Mouse (Mus musculus) intestine, embryonic 15.5 days (tissue): Measurements from ENCODE around the gene Evx1. TPM values are rescaled to one million over a fixed set of nuclear protein-coding genes. Genes with fewer than 3 reads are reported as not detected.

Experiments used
- ATAC-seq: fragments of 200-750 bp; cut with Nextera tagmentation; 2 replicates; pipeline ENCODE4 v1.8.0; 2017; ENCODE audit warnings: moderate TSS enrichment, moderate library complexity
- H3K27ac ChIP-seq: fragments of 300-500 bp; sonication (generic); 2 replicates; pipeline ENCODE4 v1.5.1; 2015; ENCODE audit warnings: mild to moderate bottlenecking, inconsistent platforms
- H3K27me3 ChIP-seq: fragments of 300-500 bp; sonication (generic); replicated peaks from 2 replicates; pipeline ENCODE4 v1.6.1; 2015; ENCODE audit warnings: inconsistent platforms
- H3K36me3 ChIP-seq: fragments of 300-500 bp; sonication (generic); 2 replicates; pipeline ENCODE4 v1.6.1; 2015; ENCODE audit warnings: inconsistent platforms
- H3K4me1 ChIP-seq: fragments of 300-500 bp; sonication (generic); replicated peaks from 2 replicates; pipeline ENCODE4 v1.6.1; 2015; ENCODE audit warnings: inconsistent platforms
- H3K4me2 ChIP-seq: fragments of 300-500 bp; sonication (generic); replicated peaks from 2 replicates; pipeline ENCODE4 v1.6.1; 2015; ENCODE audit warnings: mild to moderate bottlenecking, inconsistent platforms
- H3K4me3 ChIP-seq: fragments of 300-500 bp; sonication (generic); replicated peaks from 2 replicates; pipeline ENCODE4 v1.5.1; 2015; ENCODE audit warnings: inconsistent platforms
- H3K9ac ChIP-seq: fragments of 300-500 bp; sonication (generic); 2 replicates; pipeline ENCODE4 v1.6.1; 2015; ENCODE audit warnings: inconsistent platforms
- H3K9me3 ChIP-seq: fragments of 300-500 bp; sonication (generic); 2 replicates; pipeline ENCODE4 v1.6.1; 2016; ENCODE audit warnings: inconsistent platforms
- WGBS: fragments of 180-500 bp; shearing (Covaris S2); methylation state at CpG from one replicate; pipeline ENCODE4 v1.1.7; 2015; 5-methylcytosine and 5-hydroxymethylcytosine counted together
- polyA plus RNA-seq: library from polyadenylated mRNA; unstranded; fragments of >200 nt; fragmentation: Nextera tagmentation; extraction: Ambion mirVana; gene quantifications from 2 replicates; pipeline ENCODE4 v1.2.1, GENCODE M21; 2015

Evx1 gene
- 0.05 and 0.20 TPM in 2 replicates for polyA plus RNA-seq

DNA sequence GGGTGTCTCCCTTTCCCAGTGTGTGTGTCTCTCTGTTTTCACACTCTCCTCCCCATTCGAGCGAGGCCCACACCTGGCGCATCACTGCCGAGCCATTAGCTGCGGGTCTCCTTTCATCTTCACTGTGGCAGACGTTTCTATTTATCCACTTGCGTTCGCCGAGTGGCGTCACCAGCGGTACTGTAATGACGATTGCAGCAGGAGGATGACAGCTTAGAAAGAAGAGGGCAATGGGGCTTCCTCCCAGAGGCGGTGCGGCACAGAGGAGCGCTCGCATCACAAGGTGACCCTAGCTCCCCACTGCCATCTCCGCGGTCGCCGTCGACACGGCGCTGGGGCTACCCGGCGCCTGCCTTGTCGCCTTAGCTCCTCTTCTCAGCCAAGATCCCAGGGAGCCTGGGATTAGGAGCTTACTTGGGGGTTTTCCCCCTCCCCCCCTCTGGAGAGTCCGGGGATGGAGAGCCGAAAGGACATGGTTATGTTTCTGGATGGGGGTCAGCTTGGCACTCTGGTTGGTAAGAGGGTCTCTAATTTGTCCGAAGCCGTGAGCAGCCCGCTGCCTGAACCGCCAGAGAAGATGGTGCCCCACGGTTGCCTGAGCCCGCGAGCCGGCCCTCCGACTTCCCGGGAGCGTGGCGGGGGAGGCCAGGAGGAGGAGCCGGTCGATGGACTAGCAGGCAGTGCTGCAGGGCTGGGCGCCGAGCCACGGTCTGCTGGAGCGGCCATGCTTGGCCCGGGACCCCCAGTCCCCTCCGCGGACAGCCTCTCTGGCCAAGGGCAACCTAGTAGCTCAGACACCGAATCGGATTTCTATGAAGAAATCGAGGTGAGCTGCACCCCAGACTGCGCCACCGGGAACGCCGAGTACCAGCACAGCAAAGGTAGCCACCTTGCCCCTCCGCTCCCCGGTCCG lies at the start of gene Evx1:
TSS of gene Evx1 (plus strand) at position 108 of the 913 bp plus-strand sequence.
- Histone ChIP-seq H3K9me3 (no peaks in the 10 kb centered on the region), H3K4me2 (peak within 1 kb of the TSS; percentile 43), H3K36me3 (no peaks in the 10 kb centered on the region), H3K4me3 (peak within 1 kb of the TSS; percentile 21), H3K27me3 (peaks cover 97% of the 10 kb centered on the region), H3K9ac (no peak within 1 kb of the TSS), H3K4me1 (peaks cover 22% of the 10 kb centered on the region), H3K27ac (no peak within 1 kb of the TSS)
- ATAC-seq, result no peak
- WGBS, result under 1% methylated on average over 59 of the region's 59 CpGs

DNA sequence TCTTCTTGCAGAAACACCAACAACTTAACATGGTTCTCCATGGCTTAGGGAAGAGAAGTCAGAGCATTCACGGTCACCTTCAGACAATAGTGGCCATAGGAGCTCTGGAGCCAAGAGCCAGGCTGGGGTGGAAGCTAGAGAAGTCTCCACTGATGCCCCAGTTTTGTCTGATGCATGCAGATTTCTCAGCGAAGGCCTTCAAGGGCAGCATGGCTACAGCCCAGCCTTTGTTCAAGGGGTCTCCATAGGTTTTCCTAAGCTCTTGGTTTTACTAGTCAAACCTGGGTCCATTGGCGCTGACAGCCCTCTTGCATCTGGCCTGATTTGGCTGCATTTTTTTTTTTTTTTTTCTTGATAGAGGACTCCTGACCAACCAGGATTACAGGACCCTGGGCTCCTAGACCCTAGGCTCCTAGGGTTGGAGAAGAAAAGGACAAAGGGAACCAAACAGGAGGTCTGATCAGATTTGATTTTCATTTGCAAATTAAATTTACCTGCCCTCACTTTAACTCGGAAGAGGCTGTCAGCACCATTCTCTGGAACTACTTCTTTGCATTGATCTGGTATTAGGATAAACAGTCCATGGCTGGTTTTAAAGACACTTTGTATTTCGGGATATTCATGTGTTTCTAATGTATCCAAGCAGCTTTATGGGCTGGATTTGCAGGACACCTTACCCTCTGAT lies 49.0 kb upstream of the Evx1 start:
- no peak overlapping the region for H3K4me3 ChIP-seq
- no peaks in the 10 kb centered on the region for H3K9me3 ChIP-seq
- WGBS, result 10% methylated on average over 5 of the region's 5 CpGs
- H3K27me3 ChIP-seq, result peaks cover 92% of the 10 kb centered on the region
- H3K27ac ChIP-seq, result no peak overlapping the region
- no peak for ATAC-seq
- H3K4me2 ChIP-seq, result no peak overlapping the region
- no peaks in the 10 kb centered on the region for H3K36me3 ChIP-seq
- no peak overlapping the region for H3K9ac ChIP-seq
- peaks cover 13% of the 10 kb centered on the region for H3K4me1 ChIP-seq

DNA sequence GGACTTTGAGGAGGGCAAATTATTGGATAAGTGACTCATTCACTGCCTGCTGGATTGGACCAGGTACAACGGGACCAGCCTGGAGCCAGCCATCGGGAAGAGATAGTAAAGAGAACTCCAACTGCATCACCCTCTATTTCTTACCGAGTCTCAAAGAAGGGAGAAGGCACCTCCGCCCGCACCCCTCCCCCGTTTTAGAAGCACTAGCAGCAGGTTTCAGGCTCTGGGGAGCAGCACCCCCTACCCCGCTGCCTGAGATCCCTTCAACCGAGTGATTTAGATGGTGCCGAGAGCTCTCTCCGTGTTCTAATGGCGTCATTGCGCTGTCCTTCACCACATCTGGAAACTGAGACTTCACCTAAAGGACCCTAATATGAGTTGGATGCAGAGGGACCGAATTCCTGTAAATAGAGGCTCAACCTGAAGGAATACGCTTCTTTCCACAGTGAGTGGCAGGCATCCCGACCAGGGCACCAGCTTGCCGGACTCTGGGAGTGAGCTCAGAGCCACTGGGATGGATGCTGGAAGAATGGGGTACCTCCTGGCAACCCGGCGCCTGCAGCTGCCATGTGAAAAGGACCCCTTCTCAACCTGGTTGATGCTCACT lies 47.9 kb upstream of the Evx1 start:
- Histone ChIP-seq H3K9me3 (no peaks in the 10 kb centered on the region), H3K9ac (no peak overlapping the region), H3K4me2 (no peak overlapping the region), H3K27me3 (peaks cover 92% of the 10 kb centered on the region), H3K27ac (no peak overlapping the region), H3K4me3 (no peak overlapping the region), H3K36me3 (no peaks in the 10 kb centered on the region), H3K4me1 (peaks cover 6% of the 10 kb centered on the region)
- 4% methylated on average over 18 of the region's 18 CpGs for WGBS
- no peak for ATAC-seq

DNA sequence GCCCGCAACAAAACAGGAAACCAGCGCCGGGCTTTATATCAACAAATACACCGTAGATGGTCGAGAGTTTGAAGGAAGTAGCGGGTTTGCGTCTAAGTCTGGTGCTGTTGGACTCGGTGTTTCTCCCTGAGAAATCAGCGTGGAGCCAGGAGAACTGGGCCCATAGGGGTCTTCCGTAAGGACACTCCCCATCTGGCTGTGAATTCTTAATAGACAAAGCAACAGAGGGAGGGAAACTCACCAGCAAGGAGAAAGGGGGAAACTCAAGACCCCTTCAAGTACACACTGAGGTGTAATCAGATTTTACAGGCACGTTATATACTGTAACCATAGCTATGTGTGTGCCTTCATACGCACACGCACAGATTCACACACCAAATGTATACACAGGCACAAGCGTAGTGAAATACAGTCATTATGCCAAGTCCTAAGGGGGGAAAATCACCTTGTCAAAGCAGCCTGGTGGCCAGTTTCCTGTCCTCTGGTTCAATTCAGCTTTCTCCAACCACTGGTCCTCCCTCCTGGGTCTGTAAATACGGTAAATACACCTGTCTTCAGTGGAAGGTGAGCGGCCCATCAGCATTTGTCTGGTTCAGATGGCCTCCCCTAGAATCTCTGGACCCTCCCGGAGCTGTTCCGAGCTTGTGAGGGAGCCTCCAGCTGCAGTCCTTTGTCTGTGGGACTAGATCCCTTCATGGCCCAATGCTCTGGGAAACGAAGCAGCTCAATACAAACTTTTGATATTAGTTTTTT lies 47.2 kb upstream of the Evx1 start:
- Histone ChIP-seq H3K4me2 (no peak overlapping the region), H3K9me3 (no peaks in the 10 kb centered on the region), H3K9ac (no peak overlapping the region), H3K36me3 (no peaks in the 10 kb centered on the region), H3K4me3 (no peak overlapping the region), H3K27ac (no peak overlapping the region), H3K27me3 (peaks cover 93% of the 10 kb centered on the region), H3K4me1 (no peaks in the 10 kb centered on the region)
- 3% methylated on average over 19 of the region's 19 CpGs for WGBS
- no peak for ATAC-seq

DNA sequence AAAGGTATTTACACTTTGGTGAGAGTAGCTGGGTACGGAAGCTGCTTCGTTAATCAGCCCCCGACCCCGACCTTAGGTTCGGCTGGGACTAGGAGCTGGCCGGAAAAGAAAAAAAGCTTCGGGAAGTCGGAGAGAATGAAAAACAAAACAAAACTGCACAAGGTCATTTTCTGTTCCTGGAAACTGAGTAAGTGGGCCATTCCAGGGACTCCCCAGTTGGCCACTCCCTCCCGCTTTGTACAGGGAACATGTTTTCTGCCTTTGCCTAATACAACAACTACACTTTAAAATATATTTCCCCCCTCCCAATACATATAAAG lies 46.7 kb upstream of the Evx1 start:
- WGBS, result 2% methylated on average over 9 of the region's 9 CpGs
- H3K9me3 ChIP-seq, result no peaks in the 10 kb centered on the region
- ATAC-seq, result no peak

DNA sequence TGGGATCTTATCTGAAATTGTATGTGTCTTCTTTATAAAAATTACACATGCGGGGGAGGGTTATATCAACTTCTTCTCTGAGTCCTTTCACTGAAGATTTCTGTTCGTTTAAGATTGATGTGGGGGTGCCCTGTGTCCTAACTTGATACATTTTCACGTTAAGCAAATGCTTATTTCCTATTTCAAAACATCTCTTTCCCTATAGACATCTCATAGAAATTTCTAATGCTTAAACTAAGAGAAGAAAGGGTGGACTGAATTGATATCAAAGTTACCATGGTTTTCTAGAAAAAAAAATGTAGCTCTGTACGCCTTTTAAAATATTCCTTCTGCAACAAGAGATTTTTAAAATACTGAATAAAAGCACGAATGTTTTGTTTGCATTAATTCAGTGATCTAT lies 46.1 kb upstream of the Evx1 start:
- Histone ChIP-seq H3K27me3 (peaks cover 91% of the 10 kb centered on the region), H3K4me3 (no peak overlapping the region), H3K9me3 (no peaks in the 10 kb centered on the region), H3K36me3 (no peaks in the 10 kb centered on the region), H3K27ac (no peak overlapping the region), H3K4me1 (no peaks in the 10 kb centered on the region), H3K4me2 (no peak overlapping the region), H3K9ac (no peak overlapping the region)
- 21% methylated on average over 5 of the region's 5 CpGs for WGBS
- ATAC-seq, result no peak

More for the DNA sequence above, 46.7 kb upstream of the Evx1 start:
- Histone ChIP-seq H3K36me3 (no peaks in the 10 kb centered on the region), H3K4me2 (no peak overlapping the region), H3K9ac (no peak overlapping the region), H3K27me3 (peaks cover 94% of the 10 kb centered on the region), H3K27ac (no peak overlapping the region), H3K4me3 (no peak overlapping the region), H3K4me1 (no peaks in the 10 kb centered on the region)

DNA sequence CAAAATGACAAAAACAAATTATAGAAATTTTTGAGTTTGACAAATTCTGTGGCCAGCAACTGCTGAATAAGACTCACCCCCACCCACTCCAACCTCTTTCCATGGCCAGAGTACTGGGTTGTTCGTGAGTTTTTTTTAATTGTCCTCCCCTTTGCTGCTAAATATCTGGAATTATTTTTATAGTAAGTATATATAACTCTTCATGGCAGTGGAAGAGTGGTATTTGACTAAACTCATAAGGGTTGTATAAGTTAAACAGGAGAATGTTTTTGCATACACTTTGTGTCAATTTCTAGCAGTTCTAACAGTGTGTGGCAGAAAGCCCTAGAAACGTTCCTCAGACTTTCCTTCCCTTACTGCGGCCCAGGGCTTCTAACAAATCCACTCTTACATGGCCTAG lies 45.6 kb upstream of the Evx1 start:
- Histone ChIP-seq H3K4me1 (no peaks in the 10 kb centered on the region), H3K4me3 (no peak overlapping the region), H3K36me3 (no peaks in the 10 kb centered on the region), H3K27ac (no peak overlapping the region), H3K27me3 (peaks cover 91% of the 10 kb centered on the region), H3K4me2 (no peak overlapping the region), H3K9ac (no peak overlapping the region), H3K9me3 (no peaks in the 10 kb centered on the region)
- WGBS, result 18% methylated on average over 3 of the region's 3 CpGs
- ATAC-seq, result no peak

DNA sequence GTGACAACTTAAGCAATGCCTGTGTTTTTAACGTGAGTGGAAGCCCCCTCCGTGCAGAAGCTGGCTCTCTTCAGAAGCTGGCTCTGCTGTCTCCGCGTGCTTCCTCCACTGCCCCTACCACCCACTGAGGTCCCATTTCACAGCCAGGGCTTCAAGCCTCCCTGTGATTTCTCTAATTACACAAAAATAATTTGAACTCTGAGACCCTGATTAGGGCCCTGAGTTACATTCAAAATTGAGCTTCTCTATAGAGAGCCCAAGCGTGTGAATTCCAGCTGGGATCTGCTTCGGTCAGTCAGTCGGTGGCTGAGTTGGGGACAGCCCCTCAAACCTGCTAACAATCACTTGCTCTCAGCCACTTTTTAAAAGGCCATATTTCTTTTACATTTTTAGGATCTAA lies 45.0 kb upstream of the Evx1 start:
- no peak overlapping the region for H3K27ac ChIP-seq
- no peak for ATAC-seq
- peaks cover 92% of the 10 kb centered on the region for H3K27me3 ChIP-seq
- no peak overlapping the region for H3K4me3 ChIP-seq
- H3K4me2 ChIP-seq, result no peak overlapping the region
- 15% methylated on average over 7 of the region's 7 CpGs for WGBS
- 0 out of 2 replicates have a peak, but pooled peaks cover 3% of the 10 kb centered on the region for H3K4me1 ChIP-seq
- H3K36me3 ChIP-seq, result no peaks in the 10 kb centered on the region
- no peak overlapping the region for H3K9ac ChIP-seq
- H3K9me3 ChIP-seq, result no peaks in the 10 kb centered on the region

DNA sequence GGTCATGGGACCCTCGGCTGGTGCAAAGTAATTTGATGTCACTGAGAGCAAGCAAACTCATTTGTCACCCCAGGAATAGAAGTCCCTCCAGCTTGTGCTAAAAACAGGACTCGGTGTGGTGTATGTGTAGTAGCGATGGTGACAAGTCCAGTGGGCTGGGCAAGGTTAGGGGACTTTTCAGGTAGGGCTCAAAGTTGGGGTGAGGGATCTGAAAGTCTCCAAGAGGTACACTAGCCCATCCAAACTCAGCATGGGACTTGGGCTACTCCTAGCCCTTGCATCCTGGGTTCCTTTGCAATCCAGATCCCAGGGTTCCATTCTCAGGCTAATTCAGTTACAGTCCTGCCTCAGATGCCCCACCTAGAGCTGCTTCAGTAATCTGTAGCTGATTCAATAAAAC lies 44.5 kb upstream of the Evx1 start:
- Histone ChIP-seq H3K27me3 (peaks cover 92% of the 10 kb centered on the region), H3K9ac (no peak overlapping the region), H3K27ac (no peak overlapping the region), H3K4me2 (no peak overlapping the region), H3K36me3 (no peaks in the 10 kb centered on the region), H3K4me3 (no peak overlapping the region), H3K4me1 (0 out of 2 replicates have a peak, but pooled peaks cover 7% of the 10 kb centered on the region), H3K9me3 (no peaks in the 10 kb centered on the region)
- 11% methylated on average over 3 of the region's 3 CpGs for WGBS
- no peak for ATAC-seq

DNA sequence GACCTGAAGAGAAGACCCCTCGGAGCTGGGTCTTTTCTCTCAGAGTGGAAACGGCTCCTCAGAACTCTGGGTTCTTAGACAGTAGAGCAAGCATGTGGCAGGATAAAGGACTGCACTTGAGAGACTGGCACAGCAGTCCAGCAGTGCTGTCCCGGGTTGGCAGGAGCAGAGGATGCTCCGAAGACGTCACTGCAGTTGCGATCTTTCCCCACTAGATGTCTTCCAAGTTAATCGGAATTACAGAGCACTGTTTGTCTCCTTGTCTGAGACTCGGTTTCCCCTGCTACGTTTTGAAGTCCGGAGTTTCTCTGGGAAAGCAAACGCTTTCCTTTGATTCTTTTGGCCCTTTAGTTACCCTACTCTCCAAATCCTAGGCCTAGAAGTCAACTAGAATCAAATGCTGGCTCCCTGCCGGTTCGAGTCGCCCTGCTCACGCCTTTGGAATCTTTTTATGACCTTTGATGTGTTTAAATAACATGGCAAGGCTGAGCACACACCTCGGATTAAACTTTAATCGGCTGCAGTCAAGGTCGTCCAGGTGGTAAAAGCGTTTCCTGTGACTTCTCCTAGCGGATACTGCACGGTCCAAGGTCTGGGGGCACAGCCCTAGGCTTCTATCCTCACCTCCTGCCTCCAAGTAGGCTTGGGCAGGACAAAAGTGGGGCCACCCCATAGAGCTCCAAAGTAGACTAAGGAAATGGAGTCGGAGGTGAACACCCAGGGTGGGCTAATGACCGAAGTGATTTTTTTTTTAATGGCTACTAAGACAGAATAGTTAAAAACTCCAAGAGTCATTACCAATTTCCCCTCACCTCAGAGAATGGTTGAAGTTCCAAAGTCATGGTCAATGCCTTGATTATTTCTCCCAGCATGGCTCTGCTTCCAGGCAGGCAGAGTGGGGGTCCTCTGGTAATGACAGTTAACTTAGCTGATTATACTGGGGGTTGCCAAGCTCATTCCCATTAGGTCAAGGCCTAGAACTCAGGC lies 42.5 kb upstream of the Evx1 start:
- no peaks in the 10 kb centered on the region for H3K36me3 ChIP-seq
- 0 out of 2 replicates have a peak, but pooled peaks cover 12% of the 10 kb centered on the region for H3K4me1 ChIP-seq
- peaks cover 91% of the 10 kb centered on the region for H3K27me3 ChIP-seq
- WGBS, result 6% methylated on average over 23 of the region's 23 CpGs
- H3K9me3 ChIP-seq, result no peaks in the 10 kb centered on the region
- no peak overlapping the region for H3K9ac ChIP-seq
- no peak overlapping the region for H3K4me3 ChIP-seq
- 0 out of 2 replicates have a peak overlapping the region, but pooled peaks have one; percentile 12 for H3K4me2 ChIP-seq
- no peak overlapping the region for H3K27ac ChIP-seq
- ATAC-seq, result peak; percentile 79
